Mouse (Mus musculus) brain, embryonic 14.5 days (tissue): ENCODE data around the gene 2810006K23Rik.

Source experiments
- CTCF ChIP-seq: fragments of 200-500 bp; IDR thresholded peaks from 2 replicates; pipeline ENCODE4 v1.5.1; 2012; ENCODE audit warnings: inconsistent platforms, mild to moderate bottlenecking, moderate library complexity, borderline replicate concordance; ENCODE audit not compliant: insufficient read depth, insufficient read length; ENCODE audit errors: extremely low read depth
- POLR2A ChIP-seq: fragments of 200-500 bp; IDR thresholded peaks from 2 replicates; pipeline ENCODE4 v1.6.1; 2012; ENCODE audit warnings: mild to moderate bottlenecking, inconsistent platforms, borderline replicate concordance; ENCODE audit not compliant: poor library complexity, insufficient read depth, insufficient read length, severe bottlenecking; ENCODE audit errors: extremely low read depth

DNA sequence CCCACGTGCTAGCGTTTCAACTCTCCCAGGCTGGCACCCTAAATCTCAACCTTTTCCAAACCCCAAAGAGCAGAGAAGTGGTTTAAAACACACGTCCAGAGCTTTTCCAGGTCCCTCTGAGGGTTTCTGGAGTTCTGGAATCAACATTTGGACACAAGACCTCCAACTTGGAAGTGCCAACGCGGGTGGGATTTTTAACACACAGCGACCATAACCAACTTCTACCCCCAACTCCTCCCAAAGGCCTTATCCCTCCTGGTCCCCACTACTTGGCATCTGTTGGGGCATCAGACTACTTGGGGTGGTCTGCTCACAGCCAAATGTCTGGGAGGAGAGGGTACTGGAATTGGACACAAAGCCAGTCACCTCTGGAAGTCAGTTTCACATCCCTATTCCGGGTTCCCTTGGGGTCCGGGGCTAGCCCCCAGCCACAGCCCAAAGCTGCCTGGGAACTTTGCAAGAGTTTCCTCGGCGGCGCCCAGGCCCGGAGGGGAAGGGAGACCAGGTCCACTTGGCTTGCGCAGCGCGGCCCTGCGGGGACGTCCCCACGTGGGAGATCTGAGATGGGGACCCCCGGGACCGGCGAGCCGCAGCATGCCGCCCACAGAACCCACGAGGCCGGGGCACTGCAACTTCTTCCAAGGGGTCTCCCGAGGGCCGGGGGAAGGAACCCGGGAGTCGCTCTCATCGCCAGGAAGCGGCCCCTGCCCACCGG, 25.3 kb downstream of the 2810006K23Rik start:
- TF ChIP-seq CTCF (no peak), POLR2A (no peak)
